Mouse (Mus musculus): ENCODE measurements around the gene Gpx6. TPM values are rescaled to one million over a fixed set of nuclear protein-coding genes. Genes with fewer than 3 reads are reported as not detected.

Gene Gpx6
- total RNA-seq (2021) = not detected

- DNase-seq = no peak
- intact Hi-C loops (cut with DNase I) = no loop called here
Observed at GRCm38 (mm10) chr13:21311926-21312325, at the start of gene Gpx6. Gene Gpx6 (plus strand): TSS chr13:21312125.

- intact Hi-C loops (cut with DNase I) = no loop called here
- DNase-seq = no peak
Observed at GRCm38 (mm10) chr13:21262787-21263461, 49.0 kb upstream of the Gpx6 start.

- intact Hi-C loops (cut with DNase I) = no loop called here
- DNase-seq = no peak
Observed at GRCm38 (mm10) chr13:21263910-21264309, 48.0 kb upstream of the Gpx6 start.

- DNase-seq = no peak
- intact Hi-C loops (cut with DNase I) = no loop called here
Observed at GRCm38 (mm10) chr13:21264366-21264765, 47.6 kb upstream of the Gpx6 start.

- no peak for DNase-seq
- intact Hi-C loops (cut with DNase I) = no loop called here
Observed at GRCm38 (mm10) chr13:21265736-21266135, 46.2 kb upstream of the Gpx6 start.

GRCm38 (mm10) chr13:21267541-21267940 lies 44.4 kb upstream of the Gpx6 start:
- intact Hi-C loops (cut with DNase I) = no loop called here
- DNase-seq = no peak

- intact Hi-C loops (cut with DNase I) = no loop called here
- DNase-seq = no peak
Observed at GRCm38 (mm10) chr13:21268262-21268661, 43.7 kb upstream of the Gpx6 start.

- DNase-seq = peak in 1 of 2 experiments; percentile 17
- intact Hi-C loops (cut with DNase I) = loop anchor here (5.0 kb wide), 2 partner anchors 53 to 103 kb away; no protein-coding TSS in a partner anchor
Observed at GRCm38 (mm10) chr13:21275021-21275814, 36.7 kb upstream of the Gpx6 start.

GRCm38 (mm10) chr13:21275815-21276550 lies 35.9 kb upstream of the Gpx6 start:
- DNase-seq = peak; percentile 72 to 74
- intact Hi-C loops (cut with DNase I) = loop anchor here (5.0 kb wide), 2 partner anchors 54 to 104 kb away; no protein-coding TSS in a partner anchor

GRCm38 (mm10) chr13:21276551-21276950 lies 35.4 kb upstream of the Gpx6 start:
- DNase-seq = no peak
- intact Hi-C loops (cut with DNase I) = loop anchor here (5.0 kb wide), 2 partner anchors 54 to 104 kb away; no protein-coding TSS in a partner anchor

- intact Hi-C loops (cut with DNase I) = loop anchor here (2.0 to 5.0 kb wide), 5 partner anchors 20 to 107 kb away; no protein-coding TSS in a partner anchor
Observed at GRCm38 (mm10) chr13:21279076-21279475, 32.8 kb upstream of the Gpx6 start.

GRCm38 (mm10) chr13:21279559-21279958 lies 32.4 kb upstream of the Gpx6 start:
- intact Hi-C loops (cut with DNase I) = loop anchor here (2.0 to 5.0 kb wide), 5 partner anchors 21 to 107 kb away; no protein-coding TSS in a partner anchor
- DNase-seq = peak; percentile 89 to 90

More at GRCm38 (mm10) chr13:21279076-21279475, 32.8 kb upstream of the Gpx6 start:
- DNase-seq = no peak

GRCm38 (mm10) chr13:21292631-21293030 lies 19.3 kb upstream of the Gpx6 start, which contains the start of gene Gpx5:
Gene Gpx5 (minus strand): TSS chr13:21292731.
- no peak for DNase-seq

GRCm38 (mm10) chr13:21298557-21298956 lies 13.4 kb upstream of the Gpx6 start:
- intact Hi-C loops (cut with DNase I) = no loop called here
- no peak for DNase-seq

More at GRCm38 (mm10) chr13:21292631-21293030, 19.3 kb upstream of the Gpx6 start, which contains the start of gene Gpx5:
- intact Hi-C loops (cut with DNase I) = no loop called here

- no peak for DNase-seq
- intact Hi-C loops (cut with DNase I) = no loop called here
Observed at GRCm38 (mm10) chr13:21304483-21305066, 7.3 kb upstream of the Gpx6 start.

- intact Hi-C loops (cut with DNase I) = no loop called here
- DNase-seq = no peak
Observed at GRCm38 (mm10) chr13:21309788-21310187, 2.1 kb upstream of the Gpx6 start.

- intact Hi-C loops (cut with DNase I) = no loop called here
- no peak for DNase-seq
Observed at GRCm38 (mm10) chr13:21312854-21313253, 929 bp downstream of the Gpx6 start.

GRCm38 (mm10) chr13:21313903-21314302 lies 2.0 kb downstream of the Gpx6 start:
- intact Hi-C loops (cut with DNase I) = no loop called here
- DNase-seq = no peak

GRCm38 (mm10) chr13:21320262-21320661 lies 8.3 kb downstream of the Gpx6 start:
- intact Hi-C loops (cut with DNase I) = loop anchor here (10.0 kb wide), 1 partner anchor 385 kb away; no protein-coding TSS in a partner anchor
- DNase-seq = no peak

GRCm38 (mm10) chr13:21321890-21322494 lies 10.1 kb downstream of the Gpx6 start:
- intact Hi-C loops (cut with DNase I) = loop anchor here (10.0 kb wide), 1 partner anchor 387 kb away; no protein-coding TSS in a partner anchor
- DNase-seq = no peak

All from heart, postnatal 36 days (tissue).